Mouse (Mus musculus): ENCODE results near the gene Klhdc1.

GRCm38 (mm10) chr12:69265031-69265430 is 24.1 kb downstream of the Klhdc1 start:
- TF ChIP-seq POLR2A (IDR thresholded peaks at IDR 0.05; ENCODE audit: low read depth, low read length), result no peak
- no peak for TF ChIP-seq CTCF (IDR thresholded peaks at IDR 0.05; ENCODE audit: extremely low read depth, insufficient read depth, insufficient read length, insufficient replicate concordance)

All from spleen, adult 2 months (tissue).